Mouse (Mus musculus): ENCODE data around the gene Cldn15. TPM values are rescaled to one million over a fixed set of nuclear protein-coding genes. Genes with fewer than 3 reads are reported as not detected.

Gene Cldn15
- polyA plus RNA-seq, 1 experiment from 2014 or later = 10.5 TPM

DNA sequence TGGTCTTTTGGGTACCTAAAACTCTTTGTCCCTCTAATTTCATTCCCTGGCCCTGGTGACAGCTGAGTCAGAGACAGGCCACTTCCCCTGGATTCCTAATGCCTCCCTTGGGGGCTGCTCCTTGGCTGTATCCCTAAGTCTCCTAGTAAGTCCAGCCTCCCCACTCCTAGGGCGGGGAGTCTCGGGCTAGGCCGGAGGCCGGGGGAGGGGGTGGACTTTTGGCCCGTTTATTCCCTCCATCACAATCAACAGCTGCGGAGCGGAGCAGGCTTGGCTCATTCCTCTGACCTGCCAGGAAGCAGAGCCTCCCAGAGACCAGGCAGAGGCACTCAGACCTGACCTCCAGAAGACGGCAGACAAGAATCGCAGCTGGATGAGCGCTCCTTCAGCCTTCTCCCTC, 1.2 kb downstream of the Cldn15 start:
- DNase-seq (ENCODE audit: low spot score) = peak; percentile 69
- H3K36me3 ChIP-seq (ENCODE audit: insufficient read depth, low read length) = no peaks in the 10 kb centered on the region; the same call in 1 of the 2 replicates
- H3K9me3 ChIP-seq (ENCODE audit: low read length) = no peaks in the 10 kb centered on the region
- H3K4me1 ChIP-seq (ENCODE audit: insufficient read depth, low read depth, low read length) = peaks cover 15% of the 10 kb centered on the region
- no peak overlapping the region for H3K4me3 ChIP-seq (ENCODE audit: low read depth, low read length)
- no peaks in the 10 kb centered on the region for H3K27me3 ChIP-seq (replicated peaks; ENCODE audit: insufficient read depth, low read length)
- H3K9ac ChIP-seq (replicated peaks; ENCODE audit: low read depth) = no peak overlapping the region
- peak overlapping the region; percentile 87 for H3K27ac ChIP-seq (ENCODE audit: low read length)
- ATAC-seq = peak; percentile 23
- no peak overlapping the region for H3K4me2 ChIP-seq (replicated peaks; ENCODE audit: low read depth, low read length)
- no peak for TF ChIP-seq CTCF (IDR thresholded peaks at IDR 0.05)
- TF ChIP-seq EP300 (IDR thresholded peaks at IDR 0.05) = no peak
- 56% methylated on average over 10 of the region's 10 CpGs for WGBS

DNA sequence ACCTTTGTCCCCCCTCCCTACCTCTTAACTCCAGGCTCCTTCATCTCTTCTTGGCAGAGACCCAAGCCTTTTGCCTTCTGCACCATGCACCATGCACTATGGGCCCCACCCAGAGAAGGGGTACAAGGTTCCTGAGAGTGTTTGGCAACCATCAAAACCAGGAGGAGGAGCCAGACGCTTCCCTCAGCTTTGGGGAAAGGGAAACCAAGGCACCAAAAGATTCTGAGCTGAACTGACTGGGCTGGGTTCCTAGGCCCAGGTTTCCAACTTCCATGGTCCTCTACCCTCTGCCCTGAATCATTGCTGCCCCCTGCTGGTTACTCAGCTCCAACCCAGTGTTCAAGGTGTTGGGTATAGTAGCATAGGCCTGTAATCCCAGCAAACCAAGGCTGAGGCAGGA, 4.3 kb downstream of the Cldn15 start:
- peak; percentile 43 for ATAC-seq
- Histone ChIP-seq H3K4me2 (replicated peaks; ENCODE audit: low read depth, low read length) (no peak overlapping the region), H3K27me3 (replicated peaks; ENCODE audit: insufficient read depth, low read length) (no peaks in the 10 kb centered on the region), H3K4me1 (ENCODE audit: insufficient read depth, low read depth, low read length) (peaks cover 9% of the 10 kb centered on the region), H3K36me3 (ENCODE audit: insufficient read depth, low read length) (no peaks in the 10 kb centered on the region), H3K9ac (replicated peaks; ENCODE audit: low read depth) (no peak overlapping the region), H3K4me3 (ENCODE audit: low read depth, low read length) (no peak overlapping the region), H3K9me3 (ENCODE audit: low read length) (no peaks in the 10 kb centered on the region), H3K27ac (ENCODE audit: low read length) (no peak overlapping the region)
- TF ChIP-seq CTCF (IDR thresholded peaks at IDR 0.05) (peak; percentile 91), EP300 (IDR thresholded peaks at IDR 0.05) (no peak)
- WGBS = 57% methylated on average over 1 of the region's 1 CpGs
- DNase-seq (ENCODE audit: low spot score) = peak; percentile 90

DNA sequence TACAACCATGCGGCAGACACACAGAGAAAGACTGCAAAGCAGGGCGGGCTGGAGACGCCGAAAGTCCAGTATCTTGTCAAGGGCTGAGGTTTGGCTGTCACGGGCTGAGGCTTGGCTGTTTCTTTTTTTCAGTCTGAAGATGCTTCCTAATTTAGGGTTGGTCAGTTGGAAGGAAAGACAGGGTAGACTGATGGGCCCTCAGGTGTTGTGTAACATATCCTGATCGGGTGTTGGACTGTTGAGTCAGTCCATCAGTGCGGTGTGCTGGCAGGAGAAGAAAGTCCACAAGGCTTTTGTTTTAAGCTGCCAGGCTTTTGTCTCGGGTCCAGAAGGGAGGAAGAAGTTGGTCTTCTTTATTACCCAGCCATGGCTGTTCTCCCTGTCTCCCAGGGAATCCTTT, 7.3 kb downstream of the Cldn15 start:
- no peaks in the 10 kb centered on the region for H3K4me1 ChIP-seq (ENCODE audit: insufficient read depth, low read depth, low read length)
- no peak overlapping the region for H3K4me3 ChIP-seq (ENCODE audit: low read depth, low read length)
- H3K9me3 ChIP-seq (ENCODE audit: low read length) = no peaks in the 10 kb centered on the region
- H3K4me2 ChIP-seq (replicated peaks; ENCODE audit: low read depth, low read length) = no peak overlapping the region
- DNase-seq (ENCODE audit: low spot score) (no peak), ATAC-seq (no peak)
- H3K27me3 ChIP-seq (replicated peaks; ENCODE audit: insufficient read depth, low read length) = no peaks in the 10 kb centered on the region
- no peak overlapping the region for H3K9ac ChIP-seq (replicated peaks; ENCODE audit: low read depth)
- H3K36me3 ChIP-seq (ENCODE audit: insufficient read depth, low read length) = no peaks in the 10 kb centered on the region
- H3K27ac ChIP-seq (ENCODE audit: low read length) = no peak overlapping the region
- no peak for TF ChIP-seq EP300 (IDR thresholded peaks at IDR 0.05)
- TF ChIP-seq CTCF (IDR thresholded peaks at IDR 0.05) = no peak
- 62% methylated on average over 8 of the region's 8 CpGs for WGBS

DNA sequence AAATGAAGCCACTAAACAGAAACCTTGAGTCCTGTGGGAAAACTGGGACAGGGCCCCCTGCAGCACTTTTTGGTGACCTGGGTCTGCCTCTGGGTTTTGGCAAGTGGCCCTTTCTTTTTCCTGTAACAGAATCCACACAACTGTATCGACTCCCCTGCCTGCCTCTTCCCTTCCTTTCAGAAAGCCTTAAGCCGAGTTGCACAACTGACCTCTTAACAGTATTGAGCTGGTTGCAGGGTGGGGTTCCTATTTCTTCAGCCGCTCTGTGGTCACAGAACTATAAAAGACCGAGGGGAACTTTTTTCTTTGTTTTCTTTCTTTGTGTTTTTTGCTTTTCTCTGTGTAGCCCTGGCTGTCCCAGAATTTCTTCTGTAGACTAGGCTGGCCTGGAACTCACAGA, 11.4 kb downstream of the Cldn15 start:
- no peaks in the 10 kb centered on the region for H3K27me3 ChIP-seq (replicated peaks; ENCODE audit: insufficient read depth, low read length)
- no peak overlapping the region for H3K9ac ChIP-seq (replicated peaks; ENCODE audit: low read depth)
- TF ChIP-seq EP300 (IDR thresholded peaks at IDR 0.05) (no peak), CTCF (IDR thresholded peaks at IDR 0.05) (no peak)
- 0 out of 2 replicates have a peak, but pooled peaks cover 3% of the 10 kb centered on the region for H3K36me3 ChIP-seq (ENCODE audit: insufficient read depth, low read length)
- WGBS = 43% methylated on average over 4 of the region's 4 CpGs
- no peak overlapping the region for H3K27ac ChIP-seq (ENCODE audit: low read length)
- H3K9me3 ChIP-seq (ENCODE audit: low read length) = no peaks in the 10 kb centered on the region
- ATAC-seq = peak; percentile 37; the same call in 1 of the 2 replicates
- no peaks in the 10 kb centered on the region for H3K4me1 ChIP-seq (ENCODE audit: insufficient read depth, low read depth, low read length)
- DNase-seq (ENCODE audit: low spot score) = peak; percentile 53
- H3K4me3 ChIP-seq (ENCODE audit: low read depth, low read length) = no peak overlapping the region
- no peak overlapping the region for H3K4me2 ChIP-seq (replicated peaks; ENCODE audit: low read depth, low read length)

DNA sequence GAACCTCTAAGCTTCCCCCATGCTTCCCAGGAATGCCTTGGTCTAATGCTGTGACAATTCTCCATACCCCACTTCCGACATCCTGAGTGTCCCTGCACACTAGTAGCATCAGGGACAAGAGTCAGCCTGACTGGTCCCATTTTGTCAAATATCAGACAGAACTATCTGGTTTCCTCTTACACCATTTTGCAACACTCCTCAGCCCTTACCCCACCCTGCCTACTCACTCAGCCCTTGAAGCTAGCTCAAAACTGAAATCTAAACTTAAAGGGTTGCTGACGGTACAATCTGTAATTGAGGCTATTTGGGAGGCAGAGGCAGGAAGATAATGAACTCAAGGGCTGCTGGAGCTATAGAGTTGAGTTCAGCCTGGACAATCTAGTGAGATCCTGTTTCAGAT, 13.3 kb downstream of the Cldn15 start:
- no peak for ATAC-seq
- DNase-seq (ENCODE audit: low spot score) = no peak
- Histone ChIP-seq H3K4me1 (ENCODE audit: insufficient read depth, low read depth, low read length) (no peaks in the 10 kb centered on the region), H3K9me3 (ENCODE audit: low read length) (no peaks in the 10 kb centered on the region), H3K27me3 (replicated peaks; ENCODE audit: insufficient read depth, low read length) (no peaks in the 10 kb centered on the region), H3K27ac (ENCODE audit: low read length) (no peak overlapping the region), H3K4me2 (replicated peaks; ENCODE audit: low read depth, low read length) (no peak overlapping the region), H3K9ac (replicated peaks; ENCODE audit: low read depth) (no peak overlapping the region), H3K36me3 (ENCODE audit: insufficient read depth, low read length) (0 out of 2 replicates have a peak, but pooled peaks cover 3% of the 10 kb centered on the region), H3K4me3 (ENCODE audit: low read depth, low read length) (no peak overlapping the region)
- TF ChIP-seq CTCF (IDR thresholded peaks at IDR 0.05) (no peak), EP300 (IDR thresholded peaks at IDR 0.05) (no peak)
- 82% methylated on average over 2 of the region's 2 CpGs for WGBS

DNA sequence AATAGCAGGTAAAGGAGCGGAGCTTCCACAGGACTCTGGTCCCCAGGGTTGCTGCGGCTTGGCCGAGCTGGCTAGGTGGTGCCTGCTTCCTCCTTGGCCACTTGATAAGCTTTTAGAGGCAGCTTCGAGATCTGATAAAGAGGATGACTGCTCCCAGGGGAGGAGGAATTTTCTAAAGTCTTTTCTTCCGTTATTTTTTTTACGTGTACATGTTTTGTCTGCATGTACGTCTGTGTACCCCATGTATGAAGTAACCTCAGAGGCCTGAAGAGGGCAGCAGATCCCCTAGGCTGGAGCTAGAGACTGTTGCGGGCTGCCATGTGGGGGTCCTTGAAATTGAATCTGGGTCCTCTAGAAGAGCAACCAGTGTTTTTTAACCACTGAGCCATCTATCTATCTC, 14.6 kb downstream of the Cldn15 start:
- WGBS = 86% methylated on average over 8 of the region's 8 CpGs
- DNase-seq (ENCODE audit: low spot score) (no peak), ATAC-seq (no peak)
- TF ChIP-seq CTCF (IDR thresholded peaks at IDR 0.05) (peak; percentile 26), EP300 (IDR thresholded peaks at IDR 0.05) (no peak)
- H3K9ac ChIP-seq (replicated peaks; ENCODE audit: low read depth) = no peak overlapping the region
- H3K36me3 ChIP-seq (ENCODE audit: insufficient read depth, low read length) = 0 out of 2 replicates have a peak, but pooled peaks cover 3% of the 10 kb centered on the region
- no peak overlapping the region for H3K27ac ChIP-seq (ENCODE audit: low read length)
- no peaks in the 10 kb centered on the region for H3K27me3 ChIP-seq (replicated peaks; ENCODE audit: insufficient read depth, low read length)
- no peak overlapping the region for H3K4me2 ChIP-seq (replicated peaks; ENCODE audit: low read depth, low read length)
- H3K9me3 ChIP-seq (ENCODE audit: low read length) = no peaks in the 10 kb centered on the region
- H3K4me3 ChIP-seq (ENCODE audit: low read depth, low read length) = no peak overlapping the region
- peaks cover 1% of the 10 kb centered on the region for H3K4me1 ChIP-seq (ENCODE audit: insufficient read depth, low read depth, low read length)
